Mouse (Mus musculus) brain, embryonic 14.5 days (tissue): ENCODE results near the gene Arhgap30. TPM values are rescaled to one million over a fixed set of nuclear protein-coding genes. Genes with fewer than 3 reads are reported as not detected.

ENCODE experiments used
- DNase-seq: peaks from one replicate; pipeline ENCODE4 v3.0.0-alpha.2; 2011; ENCODE audit warnings: low read depth
- CTCF ChIP-seq: fragments of 200-500 bp; IDR thresholded peaks from 2 replicates; pipeline ENCODE4 v1.5.1; 2012; ENCODE audit warnings: inconsistent platforms, mild to moderate bottlenecking, moderate library complexity, borderline replicate concordance; ENCODE audit not compliant: insufficient read depth, insufficient read length; ENCODE audit errors: extremely low read depth
- POLR2A ChIP-seq: fragments of 200-500 bp; IDR thresholded peaks from 2 replicates; pipeline ENCODE4 v1.6.1; 2012; ENCODE audit warnings: mild to moderate bottlenecking, inconsistent platforms, borderline replicate concordance; ENCODE audit not compliant: poor library complexity, insufficient read depth, insufficient read length, severe bottlenecking; ENCODE audit errors: extremely low read depth
- polyA plus RNA-seq: library from polyadenylated mRNA; depleted of rRNA; stranded (reverse); fragments of >200 nt; gene quantifications from 2 replicates; pipeline ENCODE4 v1.2.3, GENCODE M21; 2012; rRNA removed

Arhgap30 gene
- 0.47 and 0.52 TPM in 2 replicates for polyA plus RNA-seq

DNA sequence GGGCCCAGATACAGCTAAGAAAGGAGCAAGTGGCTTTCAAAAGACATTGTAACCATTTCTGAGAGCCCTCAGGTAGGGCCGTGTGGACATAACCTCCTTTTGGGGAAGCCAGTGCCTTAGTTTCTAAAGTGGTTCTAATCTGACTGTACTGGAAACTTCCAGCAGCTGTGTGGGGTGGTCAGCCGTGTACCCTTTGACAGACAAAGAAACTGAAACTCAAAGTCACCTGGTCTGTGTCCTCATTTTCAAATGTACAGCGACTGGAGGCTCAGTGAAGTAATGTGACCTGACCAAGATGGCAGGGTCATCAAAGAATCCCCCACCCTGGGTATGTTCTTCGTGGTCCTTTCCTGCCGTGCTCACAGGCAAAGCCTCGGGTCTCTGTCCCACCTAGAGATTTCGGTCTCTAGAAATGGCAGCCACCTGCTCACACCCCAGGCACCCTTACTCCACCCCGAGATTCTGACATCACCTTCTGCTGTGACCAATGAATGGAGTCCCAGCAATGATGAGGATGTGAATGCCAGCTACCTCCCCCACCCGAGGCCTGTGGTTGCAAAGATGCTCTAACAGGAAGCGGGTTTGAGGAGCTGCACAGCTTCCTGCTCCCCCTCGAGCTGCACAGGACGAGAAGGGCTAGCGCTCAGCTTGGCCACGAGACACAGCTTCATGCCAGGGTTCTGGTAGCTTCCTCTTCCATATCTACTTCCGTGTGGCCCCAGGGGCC, at the start of gene Arhgap30:
Gene Arhgap30 (plus strand): TSS at position 579 of the 727 bp plus-strand sequence.
- DNase-seq = no peak
- TF ChIP-seq CTCF (no peak), POLR2A (no peak)

DNA sequence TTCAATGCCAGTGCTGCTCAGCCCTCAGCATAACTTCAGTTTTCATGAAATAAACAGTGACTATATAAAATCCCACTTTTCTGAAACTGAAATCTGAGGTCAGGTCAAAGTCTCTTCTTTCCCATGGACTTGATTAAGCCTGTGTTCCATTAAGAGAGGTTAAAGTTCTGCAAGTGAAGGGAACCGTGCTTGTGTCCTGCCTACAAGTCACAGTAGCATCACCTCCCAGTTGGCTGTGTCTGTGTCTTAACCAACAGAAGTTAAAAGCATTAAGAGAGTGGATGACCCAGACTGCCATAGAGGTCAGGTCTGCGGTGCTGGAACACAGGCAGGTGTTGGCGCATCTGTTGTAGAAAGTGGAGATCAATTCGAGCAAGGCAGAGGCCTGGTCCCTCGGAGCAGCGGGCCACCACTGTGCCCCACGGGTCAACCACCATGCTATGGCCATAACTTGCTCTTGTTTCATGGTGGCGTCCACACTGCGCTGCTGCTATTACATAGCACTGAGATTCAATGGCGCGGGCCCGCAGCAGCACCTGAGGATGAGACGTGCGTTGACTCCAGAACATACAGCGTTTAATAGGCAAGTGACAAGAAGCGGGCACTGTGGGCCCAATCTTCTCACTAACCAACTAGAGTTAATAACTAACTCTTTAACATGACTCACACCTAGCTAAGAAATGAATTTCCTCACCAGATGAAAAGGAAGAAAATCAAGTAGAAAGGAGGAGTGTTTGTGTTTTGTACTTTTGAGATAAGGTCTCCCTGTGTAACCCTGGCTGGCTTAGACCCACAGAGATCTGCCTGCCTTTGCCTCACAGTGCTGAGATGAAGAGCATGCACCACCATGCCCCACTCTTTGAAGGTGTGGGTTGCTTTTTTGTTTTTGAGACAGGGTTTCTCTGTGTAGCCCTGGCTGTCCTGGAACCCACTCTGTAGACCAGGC, 46.2 kb upstream of the Arhgap30 start:
- TF ChIP-seq POLR2A = no peak
- no peak for DNase-seq

DNA sequence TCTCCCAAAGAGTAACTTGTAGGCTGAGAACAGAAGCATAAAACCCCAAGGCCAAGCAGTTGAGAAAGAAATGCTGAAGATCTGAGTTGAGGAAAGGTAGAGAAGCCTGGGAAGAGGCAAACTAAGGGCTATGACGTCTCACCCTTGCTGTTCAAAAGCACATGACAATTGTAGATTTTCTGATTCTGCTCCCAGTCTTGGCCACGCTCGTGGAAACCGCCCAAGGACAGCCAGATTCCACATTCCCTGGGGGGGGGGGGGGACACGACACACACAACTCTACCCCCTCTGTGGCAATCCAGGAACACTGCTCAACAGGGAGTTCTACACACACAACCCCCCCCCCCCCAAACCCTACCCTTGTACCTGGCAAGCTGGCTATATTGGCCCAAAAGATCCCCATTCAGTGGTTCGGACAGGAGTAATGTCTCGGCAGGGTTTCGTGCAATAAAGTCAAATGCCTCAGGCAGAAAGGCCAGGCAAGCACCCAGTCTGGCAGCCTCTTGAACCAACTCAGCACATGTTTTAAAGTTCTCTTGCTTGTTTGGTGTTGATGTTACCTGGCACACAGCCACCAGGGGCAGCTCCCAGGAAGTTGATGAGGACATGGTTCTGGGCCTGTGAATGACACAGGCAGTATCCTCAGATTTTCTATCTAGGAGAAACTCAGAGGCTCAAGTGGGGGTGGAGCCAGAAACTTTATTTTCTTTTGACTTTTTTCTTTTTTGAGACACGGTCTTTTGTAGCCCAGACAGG, 44.7 kb upstream of the Arhgap30 start:
- no peak for DNase-seq
- TF ChIP-seq CTCF = no peak
- no peak for TF ChIP-seq POLR2A

DNA sequence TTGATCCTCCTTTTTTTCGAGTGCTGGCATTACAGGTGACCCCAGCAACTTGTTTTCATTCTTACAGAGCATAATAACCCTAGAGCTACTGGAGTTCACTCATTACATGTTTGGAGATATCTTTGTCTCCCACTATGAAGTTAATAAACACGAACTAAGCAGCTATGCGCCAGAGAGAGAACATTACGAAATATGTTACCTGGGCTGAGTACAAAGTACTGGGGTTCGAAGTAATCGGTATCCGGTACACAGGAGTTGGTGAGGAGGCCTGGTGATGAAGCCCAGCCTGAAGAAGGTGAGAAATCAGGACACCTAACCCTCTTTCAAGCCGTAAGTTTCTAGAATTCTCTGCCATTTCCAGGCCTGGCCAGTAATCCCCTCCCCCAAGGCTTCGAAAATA, 44.0 kb upstream of the Arhgap30 start:
- no peak for TF ChIP-seq POLR2A
- no peak for TF ChIP-seq CTCF
- no peak for DNase-seq

DNA sequence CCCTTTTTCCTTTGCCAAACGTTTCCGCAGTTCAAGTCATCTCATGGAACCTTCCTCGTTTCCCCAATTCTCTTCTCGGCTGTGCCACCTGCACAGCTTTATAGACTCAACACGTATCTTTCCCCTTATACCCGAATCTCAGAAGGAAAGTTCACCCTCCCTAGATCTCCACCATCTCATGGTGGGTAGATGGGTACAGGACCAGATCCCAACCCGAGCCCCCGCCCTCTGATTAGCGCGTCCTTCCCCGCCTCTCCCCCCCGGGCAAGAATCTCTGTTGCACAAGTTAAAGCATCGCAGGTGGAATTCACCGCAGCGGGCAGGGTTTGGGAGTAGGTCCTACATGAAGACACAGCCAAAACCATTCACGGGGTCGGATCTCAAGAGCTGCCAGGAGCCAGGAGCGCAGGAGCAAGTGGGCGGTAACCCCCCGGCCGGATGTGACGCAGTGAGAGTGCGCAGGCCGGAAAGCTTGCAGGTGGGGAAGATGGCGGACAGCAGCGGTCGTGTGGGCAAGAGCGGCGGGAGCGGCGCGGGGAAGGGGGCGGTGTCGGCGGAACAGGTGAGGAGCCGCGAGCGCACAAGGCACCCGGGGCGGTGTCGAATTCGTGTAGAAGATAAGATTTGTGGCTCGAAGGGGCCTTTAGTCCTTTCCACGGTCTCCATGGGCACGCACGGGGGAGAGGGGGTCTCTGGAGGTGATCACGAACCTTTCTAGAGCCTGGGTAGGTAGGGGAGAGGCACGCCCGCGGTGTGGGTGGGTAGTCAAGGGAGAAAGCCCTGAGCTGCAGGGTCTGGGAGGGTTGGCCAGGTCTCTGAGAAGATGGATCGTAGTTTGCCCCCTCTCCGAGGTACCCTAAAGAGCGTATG, 43.3 kb upstream of the Arhgap30 start, which contains the start of the genes Nit1 and Pfdn2:
Gene Nit1 (minus strand): TSS at position 422 of the 870 bp plus-strand sequence.
Gene Pfdn2 (plus strand): TSS at position 446 of the 870 bp plus-strand sequence.
- TF ChIP-seq POLR2A (peak; percentile 80), CTCF (no peak)
- peak; percentile 98 for DNase-seq

DNA sequence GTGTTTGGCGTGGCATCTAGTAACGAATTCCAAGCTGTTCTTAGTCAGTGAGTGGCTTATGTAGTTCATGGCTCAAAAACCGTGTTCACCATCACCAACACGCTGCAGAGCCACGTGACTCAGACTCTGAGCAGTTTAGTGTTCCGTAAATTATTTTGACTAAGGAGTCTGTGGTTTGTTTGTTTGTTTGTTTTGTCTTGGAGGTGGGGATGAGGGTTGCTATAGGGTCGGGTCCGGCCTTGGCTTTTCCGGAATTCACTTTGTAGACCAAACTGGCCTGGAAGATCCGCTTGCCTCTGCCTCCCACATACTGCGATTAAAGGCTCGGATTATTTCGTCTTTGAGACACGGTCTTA, 42.7 kb upstream of the Arhgap30 start:
- no peak for DNase-seq
- TF ChIP-seq CTCF (no peak), POLR2A (no peak)

DNA sequence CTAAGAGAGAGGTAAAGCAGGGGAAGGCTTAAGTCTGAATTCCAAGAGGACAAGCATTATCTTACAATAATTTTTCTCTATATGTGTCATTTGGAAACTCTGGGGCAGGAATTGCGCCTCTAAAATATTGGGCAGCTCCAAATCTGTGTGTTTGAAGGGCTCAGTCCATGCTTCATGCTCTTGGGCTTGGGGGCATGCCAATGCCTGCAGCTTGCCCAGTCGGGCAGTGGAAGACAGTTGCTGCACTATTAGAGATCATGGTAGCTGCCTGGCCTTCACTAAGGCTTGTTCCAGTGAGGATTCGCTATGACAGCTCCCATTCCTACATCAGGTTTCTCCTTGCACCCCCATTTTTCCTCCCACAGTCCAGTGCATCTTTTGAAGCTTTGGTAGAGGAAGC, 40.1 kb upstream of the Arhgap30 start:
- TF ChIP-seq CTCF (no peak), POLR2A (no peak)
- DNase-seq = no peak

DNA sequence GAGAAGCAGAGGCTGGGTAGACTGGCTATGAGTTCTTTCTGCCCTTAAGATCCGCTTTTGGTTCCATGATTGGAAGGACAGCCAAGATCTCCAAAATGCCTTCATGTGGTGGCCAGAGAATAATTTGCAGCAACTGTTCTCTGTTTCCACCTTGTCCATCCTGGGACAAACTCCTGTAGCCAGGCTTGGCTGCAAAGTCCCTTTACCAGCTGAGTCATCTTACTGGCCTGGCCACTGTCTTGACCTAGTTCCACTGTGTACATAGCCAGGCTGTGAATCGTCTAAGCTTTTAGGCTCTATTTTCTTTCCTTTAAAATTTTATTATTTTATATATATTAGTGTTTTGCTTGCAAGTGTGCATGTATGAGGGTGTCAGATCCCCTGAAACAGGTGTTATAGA, 39.5 kb upstream of the Arhgap30 start:
- no peak for DNase-seq
- TF ChIP-seq POLR2A (no peak), CTCF (no peak)

DNA sequence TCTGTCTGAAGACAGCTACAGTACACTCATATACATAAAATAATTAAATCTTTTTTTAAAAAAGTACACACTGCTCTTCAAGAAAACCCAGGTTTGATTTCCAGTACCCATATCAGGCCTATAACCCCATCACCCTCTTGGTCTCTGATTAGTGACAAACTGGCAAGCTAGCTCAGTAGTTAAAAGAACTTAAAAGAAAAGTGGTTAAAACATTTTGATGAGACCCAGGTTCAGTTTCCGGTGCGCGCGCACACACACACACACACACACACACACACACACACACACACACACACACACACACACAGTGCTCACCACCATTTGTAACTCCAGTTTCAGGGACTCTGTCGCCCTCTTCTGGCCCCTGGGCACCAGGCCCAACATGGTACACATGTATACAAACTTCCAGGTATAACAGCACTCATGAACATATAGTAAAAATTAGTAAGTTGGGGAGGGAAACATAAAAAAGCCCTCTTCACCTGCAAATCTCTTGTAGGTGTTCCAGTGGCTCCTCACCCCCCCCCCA, 32.9 kb upstream of the Arhgap30 start:
- peak; percentile 35 for DNase-seq
- no peak for TF ChIP-seq POLR2A
- TF ChIP-seq CTCF = peak; percentile 48; the same call in 1 of the 2 replicates

DNA sequence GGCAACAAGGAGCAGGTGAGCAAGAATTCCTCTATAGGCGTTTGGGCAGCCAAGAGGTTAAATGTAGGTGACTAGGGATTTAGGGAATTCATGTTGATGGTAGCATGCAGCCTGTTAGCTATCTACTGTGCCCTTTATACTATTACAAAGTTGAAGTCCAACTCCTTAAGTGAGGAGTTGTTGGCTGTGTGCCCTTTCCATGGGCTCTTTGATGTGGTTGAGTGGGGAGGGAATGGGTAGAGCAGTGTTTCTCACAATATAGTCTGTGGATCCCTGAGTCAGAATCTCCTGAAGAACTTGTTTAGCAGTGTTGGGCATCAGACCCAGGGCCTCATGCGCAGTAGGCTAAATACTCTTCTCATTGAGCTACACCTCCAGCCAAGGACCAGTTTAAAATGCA, 31.9 kb upstream of the Arhgap30 start:
- TF ChIP-seq CTCF (no peak), POLR2A (no peak)
- no peak for DNase-seq
